Mouse (Mus musculus) liver, adult 2 months (tissue): ENCODE results near the gene Mta3.

ENCODE experiments used
- CTCF ChIP-seq: fragments of 200-500 bp; IDR thresholded peaks from 2 replicates; pipeline ENCODE4 v1.5.1; 2011; ENCODE audit warnings: low read depth, low read length, control low read depth
- POLR2A ChIP-seq: fragments of 200-500 bp; IDR thresholded peaks from 2 replicates; pipeline ENCODE4 v1.6.1; 2011; ENCODE audit warnings: low read length, control low read depth; ENCODE audit not compliant: insufficient read depth; ENCODE audit errors: extremely low read depth

DNA sequence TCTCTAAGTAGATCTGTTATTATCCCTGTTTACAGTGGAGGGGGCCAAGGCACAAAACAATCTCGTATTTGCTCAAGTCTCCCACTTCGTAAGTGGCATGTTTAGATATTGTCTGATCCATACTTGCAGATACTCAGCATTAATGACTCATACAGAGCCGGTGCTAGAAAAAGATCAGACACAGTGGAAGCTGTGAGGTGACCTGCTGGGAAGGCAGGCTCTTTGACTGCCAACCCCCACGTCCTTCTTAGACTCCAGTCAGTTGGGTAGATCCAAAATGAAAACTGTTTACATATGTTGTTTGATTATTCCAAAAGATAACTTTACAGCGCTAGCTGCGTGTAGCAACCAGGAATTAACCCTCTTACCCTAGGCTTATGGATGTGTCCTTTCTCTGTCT is 35.3 kb downstream of the Mta3 start:
- TF ChIP-seq CTCF: no peak
- no peak for TF ChIP-seq POLR2A
